Mouse (Mus musculus) spleen, embryonic (tissue): ENCODE data around the gene Desi1.
"Not testable (repeated sequence)": the region's sequence is repeated elsewhere in the genome, so short reads cannot be mapped to it uniquely, and the experiment has no call there.

Experiments used
- CTCF ChIA-PET: fragments of 350-600 bp; sonication (Branson Sonifier 250); formaldehyde crosslinking; loops from one replicate; lab custom pipeline; 2022; lab: Charles Lee

The Desi1 gene

GRCm38 (mm10) chr15:82022535-82023088 lies 11.1 kb downstream of the Desi1 start:
- CTCF ChIA-PET = interaction anchor here (0.7 kb wide), 1 partner anchor 71 kb away, joined by 3 read pairs; no protein-coding TSS in a partner anchor

GRCm38 (mm10) chr15:82019288-82019687 lies 14.4 kb downstream of the Desi1 start:
- CTCF ChIA-PET = no interaction called here

- CTCF ChIA-PET = interaction anchor here (0.6 kb wide), 2 partner anchors 187 to 217 kb away, joined by 3 to 4 read pairs; no protein-coding TSS in a partner anchor
These were observed 16.2 kb downstream of the Desi1 start for GRCm38 (mm10) chr15:82017461-82017860.

DNA sequence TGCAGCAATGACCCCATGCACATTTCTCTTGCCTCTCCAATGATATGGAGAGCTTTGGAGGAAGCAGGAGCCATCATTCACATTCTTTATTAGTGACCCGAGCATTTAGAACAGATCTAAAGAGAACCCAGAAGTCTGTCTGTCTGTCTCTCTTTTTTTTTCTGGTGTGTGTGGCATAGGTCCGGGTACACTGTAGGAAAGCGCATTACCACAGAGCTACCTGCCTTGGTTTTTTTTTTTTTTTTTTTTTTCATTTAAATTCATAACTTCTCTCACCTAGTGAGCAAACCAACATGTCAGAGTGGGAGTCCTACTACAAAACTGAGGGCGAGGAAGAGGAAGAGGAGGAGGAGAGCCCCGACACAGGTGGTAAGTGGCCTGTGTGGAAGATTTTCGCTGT lies 16.8 kb downstream of the Desi1 start:
- CTCF ChIA-PET = interaction anchor here (0.6 kb wide), 1 partner anchor 23 kb away, joined by 5 read pairs; no protein-coding TSS in a partner anchor

- CTCF ChIA-PET = interaction anchor here (0.6 kb wide), 1 partner anchor 24 kb away, joined by 5 read pairs; no protein-coding TSS in a partner anchor
These were observed 17.4 kb downstream of the Desi1 start for GRCm38 (mm10) chr15:82016101-82016808.

DNA sequence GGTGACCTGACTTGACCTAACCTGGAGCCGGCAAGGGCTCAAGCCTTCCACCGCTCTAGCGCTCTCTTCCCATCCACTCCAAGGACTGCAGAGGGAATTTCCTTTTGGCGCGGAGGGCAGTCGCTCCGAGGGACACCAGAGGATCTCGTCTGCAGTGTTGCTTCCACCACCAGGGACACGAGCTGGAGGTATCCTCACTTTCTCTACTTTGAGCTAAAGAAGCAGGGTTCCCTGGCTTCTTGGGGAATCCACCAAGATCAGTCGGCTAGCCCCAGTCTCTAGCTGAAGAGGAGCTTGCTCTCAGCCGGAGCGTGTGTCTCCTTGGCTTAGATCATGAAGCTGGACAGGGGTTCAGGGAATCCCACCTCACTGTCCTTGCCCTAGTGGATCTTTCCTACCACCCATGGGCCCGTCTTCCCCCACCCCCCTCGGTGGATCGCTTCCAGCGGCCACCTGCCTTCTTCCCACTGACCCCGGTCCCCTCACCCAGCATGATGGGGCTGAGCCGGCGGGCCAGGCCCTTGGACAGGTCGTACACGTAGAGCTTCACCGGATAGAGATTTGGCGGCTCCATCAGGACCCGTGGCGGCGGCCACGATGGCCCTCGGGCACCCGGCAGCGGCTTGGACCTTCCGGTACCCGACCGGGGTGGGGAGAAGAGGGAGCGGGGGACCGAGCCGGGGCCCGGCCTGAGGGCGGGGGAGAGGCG lies 18.1 kb downstream of the Desi1 start:
- CTCF ChIA-PET = no interaction called here

- CTCF ChIA-PET = interaction anchor here (0.6 kb wide), 1 partner anchor 33 kb away, joined by 6 read pairs; no protein-coding TSS in a partner anchor
These were observed 18.8 kb downstream of the Desi1 start for GRCm38 (mm10) chr15:82014745-82015391.

DNA sequence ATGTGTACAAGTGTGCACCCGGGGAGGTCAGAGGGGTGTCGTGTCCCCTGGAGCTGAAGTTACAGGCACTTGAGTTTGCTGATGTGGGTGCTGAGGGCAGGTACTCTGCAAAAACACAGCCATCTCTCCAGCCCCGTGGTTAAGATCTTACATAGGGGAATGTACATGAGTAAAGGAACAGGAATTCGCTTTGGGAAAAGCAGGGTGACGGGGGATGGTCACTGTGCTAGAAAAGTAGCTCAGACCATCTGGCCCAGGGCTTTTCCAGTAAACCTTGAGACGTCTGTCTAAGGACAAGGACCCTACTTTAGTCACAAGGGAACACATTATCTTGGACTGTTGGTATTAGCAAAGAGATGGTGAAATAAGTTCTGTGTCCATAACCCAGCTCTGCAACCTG lies 21.7 kb downstream of the Desi1 start:
- CTCF ChIA-PET = no interaction called here

DNA sequence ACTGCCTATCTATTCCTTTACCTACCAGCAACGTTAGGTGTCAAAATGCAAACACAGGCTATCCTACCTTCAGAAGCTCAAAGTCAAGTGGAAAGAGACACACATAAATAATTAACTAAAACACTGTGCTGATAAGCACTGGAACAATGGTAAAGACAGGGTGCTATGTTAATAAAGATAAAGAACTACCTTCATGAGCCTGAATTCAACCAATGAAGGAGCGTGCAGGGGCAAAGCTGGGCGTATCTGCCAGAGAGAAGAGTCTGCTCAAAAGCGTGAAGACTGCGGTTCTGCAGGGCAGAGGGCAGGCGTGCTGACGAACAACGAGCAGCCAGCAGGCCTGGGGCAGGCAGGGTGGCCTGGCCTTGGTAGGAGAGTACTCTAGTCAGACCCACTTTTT lies 29.4 kb downstream of the Desi1 start:
- CTCF ChIA-PET = no interaction called here

- CTCF ChIA-PET = no interaction called here
These were observed 39.7 kb downstream of the Desi1 start for GRCm38 (mm10) chr15:81993992-81994391.

- CTCF ChIA-PET = interaction anchor here (0.6 to 0.8 kb wide), 2 partner anchors 57 to 148 kb away, joined by 3 read pairs; no protein-coding TSS in a partner anchor
These were observed 43.1 kb downstream of the Desi1 start for GRCm38 (mm10) chr15:81990549-81990948.

- CTCF ChIA-PET = interaction anchor here (0.7 to 0.8 kb wide), 2 partner anchors 45 to 147 kb away, joined by 3 read pairs; no protein-coding TSS in a partner anchor
These were observed 44.1 kb downstream of the Desi1 start for GRCm38 (mm10) chr15:81989371-81990062.

- CTCF ChIA-PET = no interaction called here
These were observed 46.0 kb downstream of the Desi1 start, which contains the start of gene Xrcc6 for GRCm38 (mm10) chr15:81987646-81988045. Gene Xrcc6 (plus strand): TSS chr15:81987835.

DNA sequence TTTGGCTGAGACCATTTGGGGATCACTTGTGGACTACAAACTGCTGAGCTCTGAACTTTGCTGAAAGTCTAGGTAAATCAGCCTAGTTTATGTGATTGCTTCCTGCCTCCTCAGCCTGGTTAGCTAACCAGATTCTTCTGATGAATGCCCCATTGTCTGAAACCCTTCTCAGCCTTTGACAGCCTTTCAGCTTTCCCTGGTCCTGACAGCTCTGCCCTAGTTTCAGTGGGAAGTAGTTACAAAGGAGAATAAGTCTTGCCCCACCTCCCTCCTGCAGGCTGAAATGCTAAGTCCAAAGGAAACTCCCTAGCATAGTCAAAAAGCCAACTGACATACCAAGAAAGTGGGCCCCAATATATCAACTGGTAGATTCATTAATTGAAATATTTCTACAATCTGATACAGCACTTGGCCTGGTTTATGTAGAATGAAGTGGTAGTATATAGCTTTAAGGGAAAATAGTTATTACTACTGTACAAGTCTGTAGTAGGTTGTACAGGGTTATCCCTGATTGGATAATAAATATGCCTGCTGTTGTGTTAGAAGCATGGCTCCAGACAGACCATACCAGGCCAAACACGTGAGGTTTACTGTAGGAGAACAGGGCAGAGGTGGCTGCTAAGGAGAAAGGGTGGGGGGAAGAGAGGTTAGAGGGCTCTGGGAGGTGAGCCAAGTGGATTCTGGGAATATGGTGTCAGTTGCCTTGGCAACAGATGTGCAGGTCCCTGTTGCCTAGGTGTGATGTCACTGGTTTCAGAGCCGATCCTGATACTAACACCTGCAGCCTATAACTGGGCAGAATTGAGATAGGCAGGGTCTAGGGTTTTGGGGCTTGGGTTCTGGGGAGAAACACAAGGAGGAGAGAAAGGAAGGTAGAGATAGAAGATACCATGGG lies 48.1 kb downstream of the Desi1 start:
- CTCF ChIA-PET = no interaction called here

DNA sequence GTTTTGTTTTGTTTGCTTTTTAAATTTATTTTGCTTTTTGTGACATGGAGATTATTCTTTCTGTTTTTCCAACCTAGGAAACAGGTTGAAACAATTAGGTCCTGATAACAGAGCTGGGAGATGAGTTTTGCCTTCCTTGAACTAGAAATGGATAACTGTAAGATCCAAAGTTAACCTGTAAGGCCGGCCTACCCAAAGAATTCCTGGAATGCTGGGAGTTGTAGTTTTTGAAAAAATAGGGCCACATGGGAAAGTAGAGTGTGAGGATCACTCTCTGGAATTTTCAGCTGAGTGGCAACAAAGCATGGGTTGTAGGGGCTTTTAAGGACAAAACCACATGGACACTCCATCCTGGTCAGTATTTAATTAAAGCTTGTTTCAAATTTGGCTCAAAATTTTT lies 51.5 kb downstream of the Desi1 start:
- CTCF ChIA-PET = interaction anchor here (0.6 kb wide), 1 partner anchor 32 kb away, joined by 6 read pairs; no protein-coding TSS in a partner anchor

DNA sequence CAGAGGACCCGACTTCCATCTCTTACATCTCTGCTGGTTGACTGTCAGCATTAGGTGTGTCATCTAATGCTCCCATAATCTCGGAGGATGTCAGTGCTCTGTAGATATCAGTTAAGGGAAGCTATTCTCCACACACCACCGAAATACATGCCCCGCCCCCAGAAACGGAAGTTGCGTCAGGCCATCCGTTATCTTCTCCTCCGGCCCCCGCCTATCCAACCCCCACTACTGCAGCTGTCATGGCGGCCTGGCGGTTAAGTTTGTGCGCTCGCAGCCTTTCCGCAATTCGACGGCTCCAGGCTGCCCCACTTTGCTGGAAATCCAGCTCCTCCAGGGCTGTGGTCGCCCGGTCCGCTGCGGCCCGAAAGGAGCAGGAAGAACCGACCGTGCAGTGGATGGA lies 53.3 kb downstream of the Desi1 start, which contains the start of gene 1700029P11Rik:
Gene 1700029P11Rik (plus strand): TSS at position 220 of the 400 bp plus-strand sequence.
- CTCF ChIA-PET = no interaction called here

DNA sequence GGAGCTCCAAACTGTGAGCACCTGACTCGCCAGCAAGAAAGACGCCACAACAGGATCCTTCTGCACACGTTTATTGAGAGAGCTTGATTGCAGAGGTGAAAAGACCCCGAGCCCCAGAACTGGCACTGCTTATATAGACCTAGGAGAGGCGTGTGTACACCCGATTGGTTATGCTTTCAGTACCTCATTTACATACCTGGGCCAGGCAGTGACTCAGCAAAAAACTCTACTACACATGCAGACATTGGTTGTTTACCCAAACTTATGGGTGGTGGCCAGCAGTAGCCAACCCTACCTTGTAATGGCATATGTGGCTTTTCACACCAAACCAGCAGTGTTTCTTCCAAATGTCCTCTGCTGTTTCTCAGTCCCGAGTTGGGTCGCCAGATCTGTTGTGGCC lies 58.5 kb downstream of the Desi1 start:
- CTCF ChIA-PET = not testable (repeated sequence)

- CTCF ChIA-PET = interaction anchor here (0.6 to 1.0 kb wide), 2 partner anchors 109 to 463 kb away, joined by 3 to 16 read pairs; no protein-coding TSS in a partner anchor
These were observed 63.2 kb downstream of the Desi1 start for GRCm38 (mm10) chr15:81970498-81970897.

DNA sequence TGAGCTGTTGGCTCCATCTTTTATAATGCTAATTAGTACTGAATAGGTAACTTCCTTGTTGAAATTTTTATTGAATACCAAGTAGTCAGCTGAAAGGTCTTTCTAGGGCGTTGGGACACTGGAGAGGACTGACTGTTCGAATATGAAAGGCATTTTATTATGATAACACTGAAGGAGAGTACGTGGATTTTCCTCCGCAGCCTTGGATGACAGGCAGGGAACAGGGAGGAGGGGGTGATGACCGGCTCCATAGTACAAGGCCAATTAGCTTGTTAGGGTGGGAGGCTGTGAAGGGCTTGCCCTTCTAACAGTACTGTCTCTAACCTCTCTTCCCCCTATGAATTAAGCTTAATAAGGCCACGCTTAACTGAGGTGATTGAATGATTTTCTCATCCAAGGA lies 64.0 kb downstream of the Desi1 start:
- CTCF ChIA-PET = not testable (repeated sequence)

DNA sequence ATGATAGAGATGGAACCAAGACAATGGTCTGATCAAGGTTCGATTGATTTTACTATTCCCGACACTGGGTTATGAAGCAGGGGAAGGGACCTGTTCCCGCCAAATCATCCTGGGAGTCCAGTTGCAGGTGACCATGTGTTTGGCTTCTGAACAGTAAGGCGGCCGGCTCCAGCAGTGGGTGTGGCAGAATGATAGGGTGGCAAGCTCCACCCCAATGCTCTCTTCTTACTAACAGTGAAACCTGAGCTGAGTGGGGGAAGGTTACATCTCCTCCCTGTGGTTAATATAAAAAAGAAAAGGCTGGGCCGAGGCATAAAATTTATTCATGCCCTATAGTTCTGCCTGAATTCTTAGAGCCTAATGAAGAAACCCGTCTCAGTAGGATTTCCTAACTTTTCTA lies 64.5 kb downstream of the Desi1 start:
- CTCF ChIA-PET = interaction anchor here (0.6 kb wide), 1 partner anchor 75 kb away, joined by 3 read pairs; no protein-coding TSS in a partner anchor
